Mouse (Mus musculus): ENCODE results near the gene Atg4b.

DNA sequence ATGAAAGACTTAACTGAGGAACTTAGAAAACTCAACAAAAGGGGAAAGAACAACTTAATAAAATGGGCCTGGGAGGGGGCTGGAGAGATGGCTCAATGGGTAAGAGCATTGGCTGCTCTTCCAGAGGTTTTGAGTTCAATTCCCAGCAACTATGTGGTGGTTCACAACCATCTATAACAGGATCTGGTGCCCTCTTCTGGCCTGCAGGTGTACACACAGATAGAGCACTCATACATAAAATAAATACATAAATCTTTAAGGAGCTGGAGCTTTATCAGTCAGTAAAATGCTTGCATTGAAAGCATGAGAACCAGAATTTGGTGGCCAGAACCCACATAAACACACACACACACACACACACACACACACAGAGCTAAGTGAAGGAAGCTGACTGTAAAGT, 8.4 kb upstream of the Atg4b start:
- no peak for TF ChIP-seq EP300 (IDR thresholded peaks at IDR 0.05; ENCODE audit: low read depth)
- peak; percentile 57 for TF ChIP-seq CTCF (IDR thresholded peaks at IDR 0.05; ENCODE audit: low read depth)
